Mouse (Mus musculus) heart, adult 9 months (tissue): ENCODE measurements at regions not wholly inside any gene's neighbourhood (a gene's known extent, or its start where the extent isn't known, plus 50 kb on each side); places are given as distances from the start of the nearest gene placed in this dataset.

Experiments
- DNase-seq, 2 experiments: peaks; one replicate each; pipeline ENCODE4 v3.0.0; 2022; ENCODE audit warnings: low spot score in 2 of 2

DNA sequence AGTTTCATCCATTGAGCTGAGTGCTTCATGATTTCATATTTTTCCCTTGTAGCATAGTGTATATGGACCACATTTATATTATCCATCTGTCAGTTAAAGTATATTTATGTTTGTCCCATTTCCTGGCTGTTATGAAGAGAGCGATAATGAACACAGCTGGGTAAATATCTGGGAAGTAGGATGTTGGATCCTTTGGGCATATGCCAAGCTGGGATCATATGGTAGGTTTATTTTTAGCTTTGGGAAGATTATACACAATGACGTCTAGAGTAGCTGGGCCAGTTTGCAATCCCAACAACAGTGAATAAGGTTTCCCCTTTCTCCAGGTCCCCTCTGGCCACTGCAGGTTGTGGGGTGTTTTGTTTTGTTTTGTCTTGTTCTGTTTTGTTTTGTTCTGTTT, 164.5 kb downstream of the Gm765 start:
- no peak for DNase-seq

DNA sequence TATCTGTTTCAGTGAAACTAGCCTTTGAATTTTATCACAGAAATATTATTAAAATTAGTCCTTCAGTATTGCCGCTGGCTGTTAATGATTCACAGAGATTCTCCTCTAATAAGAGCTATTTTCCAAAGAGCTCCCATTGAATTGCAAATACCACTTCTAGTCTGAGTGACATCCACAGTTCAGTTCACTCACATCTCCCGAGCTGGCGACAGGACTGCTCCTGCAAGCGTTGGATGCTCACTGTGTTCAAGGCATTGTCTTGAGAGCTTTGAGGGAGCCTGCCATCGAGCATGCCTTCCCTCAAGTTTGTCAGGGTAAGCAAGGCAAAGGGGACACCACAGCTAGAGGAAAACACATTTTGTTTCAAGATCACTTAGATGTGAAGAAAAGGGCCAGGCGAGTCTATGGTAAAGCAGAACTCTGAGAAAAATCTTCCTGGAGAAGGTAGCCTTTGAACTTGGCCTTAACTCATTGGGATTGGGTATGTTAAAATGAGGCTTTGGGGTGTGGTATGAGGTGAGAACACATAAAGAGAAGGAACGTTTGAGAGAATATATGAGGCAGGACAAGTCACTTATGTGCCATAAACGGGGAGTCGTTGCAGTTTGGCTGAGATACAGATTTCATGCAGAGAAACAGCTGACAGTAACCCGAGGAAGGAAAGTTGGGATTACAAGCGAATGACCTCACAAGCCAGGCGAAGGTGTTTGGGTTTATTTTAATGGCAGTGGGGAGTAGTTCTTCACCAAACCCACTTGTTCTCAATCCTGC, 193.3 kb downstream of the Gm765 start:
- DNase-seq: no peak

DNA sequence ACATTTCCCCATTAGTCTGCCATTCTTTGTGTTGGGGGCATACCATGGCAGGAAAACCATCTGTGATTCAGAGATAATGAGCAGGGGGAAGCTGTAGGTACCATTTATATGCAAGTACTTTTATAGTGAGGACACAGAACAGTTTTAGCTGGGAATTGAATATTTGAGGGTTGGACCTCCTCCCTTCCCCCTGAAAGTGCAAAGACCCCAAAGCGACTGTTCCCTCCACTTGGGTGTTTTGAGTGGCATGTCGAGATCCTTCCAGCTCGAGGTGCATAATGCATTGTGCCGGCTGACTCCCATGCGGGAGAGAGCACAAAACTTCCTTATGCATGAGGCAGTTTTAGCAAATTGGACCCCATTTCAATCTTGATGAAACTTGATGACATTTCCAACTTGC, 194.7 kb downstream of the Gm765 start:
- no peak for DNase-seq

DNA sequence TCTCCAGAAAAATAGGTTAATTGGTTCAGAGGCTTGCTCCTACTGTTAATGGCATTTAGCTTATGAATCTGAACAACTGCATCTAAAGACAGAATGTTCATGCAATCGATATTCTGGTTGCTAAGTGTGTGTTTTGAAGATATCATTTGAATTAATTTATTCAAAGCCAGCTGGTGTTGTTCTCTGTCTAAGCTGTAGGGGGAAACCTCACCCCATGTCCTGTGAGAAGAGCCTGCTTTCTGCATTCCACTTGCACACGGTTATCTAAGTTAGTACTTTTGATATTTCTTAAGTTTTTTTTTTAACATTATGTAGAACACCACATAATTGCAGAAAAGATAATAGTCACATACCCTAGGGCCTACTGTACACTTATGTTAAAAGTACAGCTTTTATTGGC, 209.6 kb downstream of the Gm765 start:
- no peak for DNase-seq

DNA sequence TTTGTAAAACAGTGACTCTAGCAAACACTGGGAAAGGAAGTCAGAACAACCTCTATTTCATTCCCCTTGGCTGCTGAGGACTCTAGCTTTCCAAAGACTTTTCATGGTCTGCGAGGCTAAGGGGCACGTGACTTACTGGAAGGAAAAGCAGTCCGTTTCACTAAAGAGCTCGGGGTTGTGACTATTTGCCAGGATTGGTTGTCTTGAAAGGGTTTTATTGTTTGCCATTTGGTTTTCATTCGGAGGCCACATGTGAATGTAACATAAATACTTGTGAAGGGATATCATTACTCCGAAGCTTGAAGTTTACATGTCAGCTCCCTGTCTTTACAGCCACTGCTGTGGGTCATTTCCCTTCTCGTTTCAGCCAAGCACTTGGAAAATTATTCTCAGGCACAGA, 217.1 kb downstream of the Gm765 start:
- DNase-seq: no peak

DNA sequence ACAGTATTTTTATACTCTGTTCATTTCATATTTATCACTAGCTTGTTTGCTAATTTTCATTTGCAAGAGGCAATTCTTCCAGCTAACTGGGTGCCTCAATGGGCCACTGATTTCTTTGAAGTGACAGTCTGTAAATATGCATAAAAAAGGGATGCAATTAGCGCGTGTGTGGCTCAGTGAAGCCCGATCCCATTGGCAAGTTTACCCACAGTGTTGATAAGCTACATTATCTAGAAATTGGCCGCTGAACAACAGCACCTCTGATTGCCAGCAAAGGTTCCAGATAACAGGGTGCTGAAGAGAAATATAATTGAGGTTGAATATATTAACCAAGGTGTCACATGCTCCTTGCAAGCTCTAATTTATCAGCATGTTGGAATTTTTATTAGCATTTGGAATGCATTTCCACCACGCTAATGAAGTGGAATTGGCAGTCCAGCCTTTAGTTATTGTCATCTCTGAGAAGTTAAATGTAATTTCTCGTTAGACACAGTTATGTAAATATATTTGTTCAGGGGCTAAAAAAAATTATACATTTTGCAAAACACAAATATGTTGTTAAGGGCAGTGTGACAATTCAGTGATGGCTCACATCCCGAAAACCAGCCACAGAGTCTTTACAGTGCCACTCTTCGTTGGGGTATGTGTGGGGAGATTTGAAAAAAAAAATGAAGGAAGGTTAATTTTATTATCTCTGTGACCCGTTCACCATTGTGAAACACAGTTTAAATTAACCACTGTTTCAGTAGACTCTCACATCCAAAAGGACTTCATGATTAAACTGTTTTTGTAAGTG, 224.0 kb downstream of the Gm765 start:
- no peak for DNase-seq

DNA sequence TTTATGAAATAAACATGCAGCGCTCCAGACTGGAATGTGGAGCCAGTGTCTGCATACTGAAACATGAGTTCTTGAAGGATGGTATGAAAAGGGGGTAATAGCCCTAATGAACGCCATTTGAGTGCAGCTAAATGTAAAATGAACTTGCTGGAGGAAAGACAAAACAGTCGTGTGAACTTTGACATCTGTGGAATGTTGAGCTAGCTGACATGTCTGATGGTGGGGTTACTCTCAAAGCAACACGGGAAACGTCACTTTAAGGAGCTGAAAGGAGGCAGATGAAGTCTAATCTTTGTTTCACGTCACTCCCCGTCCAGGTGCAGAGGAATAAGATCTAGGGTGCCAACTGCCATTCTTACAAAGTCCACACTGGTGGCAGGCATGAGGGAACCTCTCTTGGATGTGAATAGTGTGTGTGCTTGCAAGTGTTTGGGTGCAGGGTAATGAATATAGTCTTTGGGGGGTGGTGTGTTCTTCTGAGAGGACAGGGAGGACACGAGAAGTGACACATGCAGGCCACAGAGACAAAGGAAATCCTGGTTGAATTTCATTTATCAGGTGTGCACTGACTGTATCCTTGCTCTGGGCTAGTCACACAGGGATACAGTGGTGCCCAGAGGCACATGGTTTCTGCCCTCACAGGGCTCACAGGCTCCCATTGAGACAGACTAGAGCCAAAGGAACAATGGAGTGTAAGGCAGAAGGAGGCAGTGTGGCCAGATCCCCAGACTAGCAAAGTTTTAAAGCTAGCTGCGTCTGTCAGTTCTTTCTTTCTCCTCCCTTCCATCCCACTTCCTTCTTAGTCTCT, 228.0 kb downstream of the Gm765 start:
- no peak for DNase-seq

DNA sequence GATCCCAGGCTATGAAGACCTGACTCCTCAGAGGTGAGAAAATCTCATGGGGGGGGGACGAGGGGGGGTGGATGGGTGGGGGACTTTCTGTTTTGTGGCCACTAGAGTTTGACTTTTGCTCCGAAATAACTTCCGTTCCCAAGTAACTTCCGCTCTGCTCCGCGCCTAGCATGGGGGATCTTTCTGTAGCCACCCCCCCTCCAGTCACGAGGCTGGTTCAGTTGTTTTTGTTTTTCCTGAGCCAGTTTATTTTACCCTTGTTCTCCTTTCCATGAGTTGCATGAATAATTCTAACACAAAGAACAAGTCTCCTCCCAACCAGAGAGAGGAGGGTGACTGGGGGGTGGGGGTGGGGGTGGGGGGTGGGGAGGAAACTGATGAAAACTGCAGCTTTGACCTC, 228.8 kb downstream of the Gm765 start:
- DNase-seq: peak in 1 of 2 experiments; percentile 29

DNA sequence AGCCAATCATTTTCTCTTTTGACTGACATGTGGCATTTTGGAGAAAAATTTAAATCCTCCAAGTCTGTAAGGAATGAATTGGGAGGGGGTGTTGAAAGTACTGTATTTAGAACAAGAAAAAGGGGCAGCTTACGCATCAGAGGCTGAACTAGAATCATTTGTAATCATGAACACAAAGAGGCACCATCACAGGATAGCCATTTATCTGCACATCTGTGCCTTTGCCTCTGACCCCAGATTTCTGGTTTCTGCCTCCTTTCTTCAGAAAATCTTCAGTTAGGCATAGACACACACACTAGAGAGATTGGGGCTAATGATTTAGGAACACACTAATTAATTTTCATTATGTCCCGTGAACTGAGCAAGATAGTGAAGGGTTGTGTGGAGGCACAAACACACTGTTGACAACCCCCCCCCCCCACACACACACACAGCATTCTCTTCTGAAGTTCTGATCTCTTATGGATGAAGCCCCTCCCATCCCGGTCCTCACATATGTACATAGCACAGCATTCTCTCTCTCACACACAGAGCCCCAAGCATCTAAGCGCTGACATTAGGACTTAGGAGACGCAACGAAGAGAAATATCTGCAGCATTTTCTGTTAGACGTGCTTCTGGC, 229.9 kb downstream of the Gm765 start:
- no peak for DNase-seq

DNA sequence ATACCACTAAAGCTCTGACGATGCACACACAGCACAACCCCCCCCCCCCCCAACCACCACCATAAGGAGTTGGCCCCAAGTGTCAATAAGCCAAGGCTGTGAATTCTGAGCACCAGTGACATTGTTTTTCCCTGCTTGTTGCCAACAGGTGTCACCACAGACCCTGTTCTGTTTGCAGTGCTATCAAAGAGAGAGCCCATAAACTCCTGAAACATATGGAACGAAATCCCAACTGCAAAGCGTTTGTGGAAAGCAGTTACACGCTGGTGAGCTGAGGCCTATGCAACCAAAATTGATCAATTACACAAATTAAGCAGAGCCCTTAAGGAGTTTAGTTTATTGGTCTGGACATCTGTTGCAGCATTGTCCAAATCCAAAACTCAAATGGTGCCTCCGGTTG, 235.4 kb downstream of the Gm765 start:
- no peak for DNase-seq

DNA sequence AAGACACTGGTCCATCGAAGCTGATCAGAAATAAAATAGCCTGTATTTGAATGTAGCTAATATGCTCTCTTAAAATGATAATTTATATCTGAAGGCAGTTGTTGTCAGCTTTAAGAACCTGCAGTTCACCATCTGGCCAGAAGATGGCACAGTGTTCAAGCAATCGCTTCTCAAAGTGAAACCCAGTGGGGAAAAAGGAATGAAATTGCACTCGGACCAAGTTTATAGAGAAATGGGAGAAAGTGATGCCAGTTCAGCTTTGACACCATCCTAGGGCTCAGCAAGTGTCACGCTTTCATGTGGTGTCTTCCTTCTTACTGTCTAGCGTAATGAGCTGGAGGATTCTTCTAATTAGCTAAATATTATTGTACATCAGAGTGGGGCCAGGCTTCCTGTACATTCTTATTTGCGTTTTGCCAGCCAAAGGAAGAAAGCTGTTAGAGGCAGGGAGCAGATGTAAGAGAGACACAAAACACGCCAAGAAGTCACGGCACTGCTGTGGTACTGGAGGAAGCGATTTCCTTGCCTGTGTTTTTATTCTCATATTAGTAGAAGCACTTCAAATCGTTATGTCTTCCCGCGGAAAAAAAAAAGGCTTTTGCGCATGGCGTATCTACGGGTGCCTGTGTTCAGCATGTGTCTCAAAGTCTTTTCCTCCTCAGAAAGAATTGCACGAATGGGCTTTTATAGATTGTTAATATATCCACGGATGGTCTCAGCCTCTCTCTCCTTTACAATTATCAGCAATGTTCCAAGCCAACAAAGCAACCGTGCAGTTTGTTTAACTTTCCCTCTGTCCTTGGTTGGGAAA, 237.1 kb downstream of the Gm765 start:
- peak; percentile 48 to 75 for DNase-seq

DNA sequence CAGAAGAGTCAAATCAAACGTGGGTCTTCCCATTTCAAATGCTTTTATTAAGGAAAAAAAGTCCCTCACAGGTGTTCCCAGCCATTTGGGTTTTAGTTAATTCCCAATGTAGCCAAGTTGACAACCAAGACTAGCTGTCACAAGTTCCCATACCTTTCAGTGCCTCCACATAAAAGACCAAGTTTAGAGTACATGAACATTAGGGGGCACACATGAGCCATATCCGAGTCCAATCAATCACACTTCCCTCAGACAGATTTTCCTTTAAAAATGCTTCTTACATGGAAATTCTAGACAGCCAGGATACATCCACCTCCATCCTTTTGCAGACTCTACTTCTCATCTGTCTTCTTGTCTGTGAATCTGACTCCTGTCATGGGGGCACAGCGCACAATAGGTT, 238.1 kb downstream of the Gm765 start:
- no peak for DNase-seq

DNA sequence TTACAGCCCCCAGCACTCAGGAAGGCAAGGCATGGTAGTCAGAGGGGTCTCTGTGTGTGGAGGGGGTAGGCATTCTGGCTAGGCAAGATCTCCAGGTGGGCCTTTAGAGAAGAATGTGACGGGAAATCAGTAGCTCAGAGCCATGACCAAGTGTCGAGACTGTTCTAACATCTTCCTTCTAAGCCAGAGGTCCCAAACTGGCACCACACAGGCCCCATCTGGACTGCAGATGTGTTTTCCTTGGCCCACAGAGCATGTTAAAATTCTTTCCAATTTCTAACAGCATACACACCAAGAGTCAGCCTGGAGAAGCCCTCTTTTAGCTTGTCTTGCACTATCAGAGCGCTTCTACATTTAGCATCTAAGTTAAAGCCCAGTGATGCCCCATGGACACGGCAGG, 241.5 kb downstream of the Gm765 start:
- no peak for DNase-seq

DNA sequence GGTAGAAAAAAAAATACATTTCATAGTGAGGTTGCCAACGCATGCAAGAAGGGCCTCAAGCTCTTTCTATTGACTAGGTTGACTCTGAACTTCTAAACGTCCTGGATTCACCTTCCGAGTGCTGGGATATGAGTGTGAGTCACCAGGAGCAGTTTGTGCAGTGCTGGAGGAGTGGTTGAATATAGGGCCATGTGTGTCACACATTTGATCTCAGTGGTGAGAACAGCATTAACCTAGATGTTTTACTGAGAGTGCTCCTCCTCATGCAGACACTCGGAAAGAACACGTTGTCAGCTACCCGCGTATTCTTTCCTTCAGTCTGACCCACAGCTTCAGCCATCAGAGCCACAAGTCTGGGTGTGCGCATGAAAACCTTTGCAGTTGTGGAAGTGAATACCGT, 243.4 kb downstream of the Gm765 start:
- no peak for DNase-seq

DNA sequence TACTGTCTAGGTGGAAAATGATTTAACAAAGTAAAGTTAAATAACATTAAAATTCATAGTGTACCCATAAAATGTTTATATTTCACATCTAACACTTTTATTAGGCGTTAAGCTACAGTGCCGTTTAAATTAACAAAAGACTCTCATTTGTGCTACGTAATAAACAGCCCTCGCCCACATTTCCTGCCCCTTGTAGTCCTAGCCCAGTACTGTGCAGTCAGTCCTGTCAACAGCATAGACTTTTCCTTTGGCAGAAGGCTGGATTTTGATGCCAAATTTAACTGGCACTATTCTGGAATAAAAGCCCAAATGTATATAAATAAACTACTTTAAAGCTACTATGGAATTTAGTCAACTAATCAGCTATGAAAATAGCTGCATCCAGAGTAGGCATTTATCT, 247.3 kb downstream of the Gm765 start:
- DNase-seq: no peak

DNA sequence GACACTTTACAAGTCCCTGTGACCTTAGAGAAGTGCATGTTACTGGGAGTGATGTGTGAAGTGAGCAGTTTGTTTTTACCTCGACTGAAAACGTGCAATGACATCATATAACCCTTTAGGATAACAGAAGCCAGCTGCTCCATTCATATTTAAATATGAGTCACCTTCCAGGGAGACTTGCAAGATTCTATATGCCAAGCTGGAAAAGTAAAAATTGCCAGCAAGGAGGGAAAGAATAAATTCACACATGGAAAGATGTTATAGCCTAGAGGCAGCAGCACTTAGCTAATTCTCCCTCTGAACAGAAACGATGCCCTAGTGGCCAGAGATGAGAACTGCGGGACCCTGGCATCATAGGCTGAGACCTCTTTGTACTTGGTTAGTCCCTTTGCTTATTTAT, 253.4 kb downstream of the Gm765 start:
- no peak for DNase-seq

DNA sequence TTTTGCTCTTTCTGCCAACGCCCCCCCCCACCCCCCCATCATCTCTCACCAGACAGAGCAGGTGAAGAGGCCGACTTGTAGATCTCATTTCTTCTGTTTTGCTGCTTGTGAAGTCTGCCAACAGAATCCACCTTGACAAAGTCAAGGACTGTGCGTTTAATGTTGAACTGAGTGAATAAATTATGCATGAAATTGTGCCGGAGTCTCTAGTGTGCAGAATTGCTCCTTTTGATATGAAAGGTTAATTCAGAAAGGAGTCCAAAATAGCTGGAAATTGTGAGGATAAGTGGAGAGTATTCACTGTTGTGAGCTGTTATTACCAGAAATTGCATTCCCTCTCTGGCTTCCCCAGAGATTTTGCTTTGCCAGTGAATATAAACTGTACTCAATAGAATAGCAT, 262.5 kb downstream of the Gm765 start:
- no peak for DNase-seq
